Mouse (Mus musculus): ENCODE data around the gene Vgf. TPM values are rescaled to one million over a fixed set of nuclear protein-coding genes. Genes with fewer than 3 reads are reported as not detected.

The Vgf gene
- polyA plus RNA-seq (2012; rRNA removed): 0.75 and 1.5 TPM in 2 replicates

DNA sequence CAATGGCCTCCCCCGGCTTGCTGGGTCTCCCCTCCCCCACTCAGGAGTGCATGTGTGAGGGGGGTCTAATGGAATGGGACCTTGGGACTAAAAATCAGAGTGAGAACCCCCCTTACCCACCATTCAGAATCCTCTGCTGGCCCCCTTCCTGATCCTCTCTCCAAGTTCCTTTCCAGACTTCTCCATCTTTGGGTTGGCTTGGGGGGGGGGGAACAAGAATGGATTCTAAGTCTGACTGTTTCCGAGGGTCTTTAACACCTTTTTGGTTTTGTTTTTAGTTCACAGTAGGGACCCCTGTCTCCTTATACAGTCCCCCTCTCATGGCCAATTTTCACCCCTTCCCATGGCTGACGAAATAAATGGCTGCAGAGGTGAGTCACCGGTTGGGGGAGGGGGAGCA lies at the start of gene Vgf:
Vgf (plus strand) TSS at position 301 of the 400 bp plus-strand sequence.

DNA sequence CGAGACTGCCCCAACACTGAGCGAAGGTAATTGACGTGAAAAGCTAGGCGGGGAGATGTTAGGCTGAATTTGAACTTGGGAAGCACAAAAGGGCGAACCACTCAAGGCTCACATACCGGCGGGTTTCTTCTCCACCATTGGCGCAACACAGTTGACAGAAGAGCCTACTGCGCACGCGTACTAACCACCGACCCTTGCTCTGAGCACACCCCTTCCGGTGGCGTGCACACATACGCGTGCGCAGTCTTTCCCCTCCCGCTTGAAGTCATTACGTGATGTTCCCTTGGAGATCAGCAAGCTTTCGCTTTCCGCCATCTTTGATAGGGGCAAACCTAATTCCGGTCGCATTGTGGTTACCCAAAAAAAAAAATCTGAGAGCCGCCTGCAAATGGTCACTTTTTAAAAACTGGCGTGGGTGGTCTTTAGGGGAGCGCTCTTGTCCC lies 39.5 kb upstream of the Vgf start, which contains the start of gene Plod3:
Plod3 (plus strand) TSS at position 325 of the 443 bp plus-strand sequence.

DNA sequence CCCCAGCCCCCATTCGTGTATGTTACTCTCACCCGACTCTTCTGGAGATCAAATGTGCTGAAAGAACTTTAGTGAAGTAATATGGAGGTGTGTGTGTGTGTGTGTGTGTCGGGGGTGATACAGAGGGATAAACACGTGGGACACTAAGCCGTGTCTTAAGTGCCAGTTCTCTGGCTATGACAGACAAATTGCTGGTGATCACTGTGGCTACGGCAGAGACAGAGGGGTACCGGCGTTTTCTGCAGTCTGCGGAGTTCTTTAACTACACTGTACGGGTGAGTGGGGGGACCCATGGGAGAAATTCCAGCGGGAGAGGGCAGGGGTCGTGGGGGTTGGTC lies 38.3 kb upstream of the Vgf start, which contains the start of gene Znhit1:
Znhit1 (minus strand) TSS at position 88 of the 338 bp plus-strand sequence.

DNA sequence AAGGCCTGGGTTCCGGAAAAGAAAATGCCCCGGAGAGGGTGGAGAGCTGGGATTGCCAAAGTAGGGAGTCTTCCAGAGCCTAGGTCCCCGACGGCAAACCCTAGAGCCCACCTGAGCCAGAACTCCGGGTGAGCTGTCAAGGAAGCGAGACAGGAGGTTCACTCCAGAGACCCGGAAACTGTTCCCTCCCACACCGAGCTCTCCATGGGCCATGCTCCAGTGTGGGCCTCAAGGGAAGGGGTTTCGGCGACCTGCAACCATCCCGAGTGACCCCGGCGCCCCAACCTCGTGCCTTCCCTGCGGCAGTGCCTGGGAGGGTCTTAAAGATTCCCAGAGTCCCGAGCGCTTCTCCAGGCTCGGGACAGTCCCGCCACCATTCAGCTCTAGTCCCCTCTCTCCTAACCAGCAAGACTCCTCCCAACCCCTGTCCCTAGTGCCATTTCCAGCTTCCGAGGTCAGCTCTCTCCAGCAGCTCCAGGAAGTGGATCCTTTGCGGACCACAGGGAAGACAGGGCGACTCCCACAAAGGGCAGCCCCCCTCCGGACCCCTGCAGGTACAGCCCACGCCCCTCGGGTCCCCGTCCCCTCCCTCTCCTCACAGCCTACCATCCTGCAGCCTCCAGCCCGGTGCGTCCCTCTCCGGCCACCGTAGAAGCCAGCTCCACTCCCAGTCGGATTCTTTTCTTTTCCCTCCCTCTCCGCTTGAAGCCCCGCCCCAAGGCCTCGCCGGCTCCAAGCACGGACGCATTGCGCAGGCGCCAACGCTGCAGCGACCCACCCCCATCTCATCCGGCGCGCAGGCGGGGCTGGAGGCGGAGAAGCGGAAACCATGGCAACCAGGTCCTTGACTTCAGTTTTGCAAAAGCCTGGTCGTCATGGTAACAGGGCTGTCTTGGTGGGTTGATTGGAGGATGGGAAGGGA lies 19.5 kb downstream of the Vgf start, which contains the start of gene Ap1s1:
Ap1s1 (minus strand) TSS at position 734 of the 922 bp plus-strand sequence.

DNA sequence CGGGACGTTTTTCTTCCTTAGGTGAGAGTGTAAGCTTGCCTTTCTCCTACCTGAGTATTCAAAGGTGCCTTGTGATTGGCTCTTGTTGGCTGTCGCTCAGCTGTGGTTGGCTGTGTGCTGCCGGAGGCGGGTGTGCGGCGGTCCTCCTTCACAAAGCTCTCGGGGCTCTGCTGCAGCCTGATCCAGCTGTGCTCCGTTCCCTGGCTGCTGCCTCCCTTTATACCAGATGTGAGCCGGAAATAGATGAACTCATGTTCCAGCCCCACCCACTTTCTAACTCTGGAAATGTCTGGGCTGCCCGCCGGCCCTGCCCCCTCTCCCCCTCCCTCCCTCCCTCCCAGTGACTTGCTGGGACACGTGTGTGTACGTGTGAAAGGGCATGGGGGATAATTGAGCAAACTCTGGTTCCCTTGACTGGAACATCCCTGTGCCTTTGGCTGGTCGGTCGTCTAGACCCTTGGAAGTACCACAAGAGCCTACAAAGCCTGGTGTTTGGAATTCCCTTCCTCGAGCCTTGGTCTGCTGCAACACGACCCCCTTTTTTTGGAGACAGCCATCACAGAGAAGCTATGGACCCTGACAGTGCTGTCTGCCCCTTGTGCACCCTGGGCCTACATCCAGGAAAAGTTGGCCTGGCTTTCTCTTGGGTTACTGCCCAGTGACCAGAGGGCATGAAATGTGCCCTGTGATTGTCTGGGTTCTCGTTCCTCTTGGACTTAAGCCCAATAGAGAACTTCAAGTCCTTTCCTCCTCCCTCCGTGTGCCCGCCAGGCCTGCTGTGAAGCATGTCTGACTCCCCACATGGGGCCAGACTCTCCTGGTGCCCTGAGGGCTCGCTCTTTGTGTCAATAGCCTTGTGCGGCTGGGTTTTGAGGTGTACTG lies 46.1 kb downstream of the Vgf start, which contains the start of gene Serpine1:
Serpine1 (minus strand) TSS at position 190 of the 882 bp plus-strand sequence.

Other genes starting within 250 kb of the Vgf start
- 0.16 and 0.34 TPM in 2 replicates for gene Col26a1, start 143.2 kb upstream of the Vgf start, polyA plus RNA-seq (2012; rRNA removed)
- gene Ift22, start 118.2 kb upstream of the Vgf start, polyA plus RNA-seq (2012; rRNA removed): 2.9 TPM in 2 replicates
- gene Fis1, start 73.1 kb upstream of the Vgf start, polyA plus RNA-seq (2012; rRNA removed): 99.0 and 123 TPM in 2 replicates
- gene Cldn15, start 59.8 kb upstream of the Vgf start, polyA plus RNA-seq (2012; rRNA removed): 3.0 and 3.8 TPM in 2 replicates
- gene Plod3, start 39.4 kb upstream of the Vgf start, polyA plus RNA-seq (2012; rRNA removed): 24.0 and 28.8 TPM in 2 replicates
- 68.0 and 87.7 TPM in 2 replicates for gene Znhit1, start 38.4 kb upstream of the Vgf start, polyA plus RNA-seq (2012; rRNA removed)
- 39.9 and 51.1 TPM in 2 replicates for gene Ap1s1, start 19.7 kb downstream of the Vgf start, polyA plus RNA-seq (2012; rRNA removed)
- 0.74 and 2.6 TPM in 2 replicates for gene Serpine1, start 45.9 kb downstream of the Vgf start, polyA plus RNA-seq (2012; rRNA removed)
- 3.1 and 4.6 TPM in 2 replicates for gene Trim56, start 89.8 kb downstream of the Vgf start, polyA plus RNA-seq (2012; rRNA removed)
- gene Muc3, start 122.9 kb downstream of the Vgf start, polyA plus RNA-seq (2012; rRNA removed): 0.08 and 0.14 TPM in 2 replicates
- 0.66 and 1.4 TPM in 2 replicates for gene Muc3a, start 186.0 kb downstream of the Vgf start, polyA plus RNA-seq (2012; rRNA removed)